Mouse (Mus musculus): Measurements from ENCODE around the gene Cldn15. TPM values are rescaled to one million over a fixed set of nuclear protein-coding genes. Genes with fewer than 3 reads are reported as not detected.

Cldn15 gene
- total and polyA plus RNA-seq, 3 experiments = 0.25 to 0.29 TPM; not detected in 1

DNA sequence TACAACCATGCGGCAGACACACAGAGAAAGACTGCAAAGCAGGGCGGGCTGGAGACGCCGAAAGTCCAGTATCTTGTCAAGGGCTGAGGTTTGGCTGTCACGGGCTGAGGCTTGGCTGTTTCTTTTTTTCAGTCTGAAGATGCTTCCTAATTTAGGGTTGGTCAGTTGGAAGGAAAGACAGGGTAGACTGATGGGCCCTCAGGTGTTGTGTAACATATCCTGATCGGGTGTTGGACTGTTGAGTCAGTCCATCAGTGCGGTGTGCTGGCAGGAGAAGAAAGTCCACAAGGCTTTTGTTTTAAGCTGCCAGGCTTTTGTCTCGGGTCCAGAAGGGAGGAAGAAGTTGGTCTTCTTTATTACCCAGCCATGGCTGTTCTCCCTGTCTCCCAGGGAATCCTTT, 7.3 kb downstream of the Cldn15 start:
- in situ Hi-C loops (cut with MboI; ENCODE audit: low pct_ligation_motif_present, low pct_unique_long_range_greater_than_20kb, low sequenced_read_pairs) (no loop called here), dilution Hi-C loops (cut with MboI; ENCODE audit: extremely low pct_ligation_motif_present, extremely low pct_unique_long_range_greater_than_20kb, low sequenced_read_pairs) (no loop called here)
- Histone ChIP-seq H3K4me3 (replicated peaks in 1 of 3; ENCODE audit: low read depth in 2 of 3, low read length in 2 of 3, poor library complexity in 1 of 3) (no peak overlapping the region), H3K27ac (ENCODE audit: insufficient read depth, low read depth) (no peak overlapping the region), H3K36me3 (replicated peaks in 1 of 2; ENCODE audit: control insufficient read depth in 1 of 2, insufficient read depth in 1 of 2, low read length in 1 of 2) (peaks cover 1 to 19% of the 10 kb centered on the region in 2 experiments), H3K9me3 (replicated peaks; ENCODE audit: low read length) (no peaks in the 10 kb centered on the region), H3K4me2 (ENCODE audit: insufficient read depth, low read depth, poor library complexity, severe bottlenecking) (no peak overlapping the region), H3K27me3 (replicated peaks) (no peaks in the 10 kb centered on the region), H3K4me1 (ENCODE audit: control insufficient read depth in 1 of 2, insufficient read depth in 2 of 2) (no peaks in the 10 kb centered on the region), H3K79me2 (replicated peaks; ENCODE audit: control insufficient read depth, extremely low read depth, insufficient read depth, poor library complexity, severe bottlenecking) (no peaks in the 10 kb centered on the region), H3K9ac (ENCODE audit: insufficient read depth, low read depth) (no peak overlapping the region)
- DNase-seq (ENCODE audit: extremely low read depth) = no peak
- TF ChIP-seq UBTF (IDR thresholded peaks at IDR 0.05; ENCODE audit: low read depth, low read length) = no peak
- no peak for TF ChIP-seq POLR2AphosphoS2 (IDR thresholded peaks at IDR 0.05; ENCODE audit: low read depth, low read length)
- no peak for TF ChIP-seq MEF2A (IDR thresholded peaks at IDR 0.05; ENCODE audit: borderline replicate concordance, low read depth, low read length)
- TF ChIP-seq KAT2A (IDR thresholded peaks at IDR 0.05; ENCODE audit: insufficient replicate concordance, low read length) = no peak
- no peak for TF ChIP-seq CTCF (conservative IDR thresholded peaks at IDR 0.05 in 1 of 2, IDR thresholded peaks at IDR 0.05 in 1 of 2; ENCODE audit: low read depth in 2 of 2, low read length in 2 of 2)
- no peak for TF ChIP-seq POLR2A (IDR thresholded peaks at IDR 0.05; ENCODE audit: low read depth, low read length)
- no peak for TF ChIP-seq EP300 (IDR thresholded peaks at IDR 0.05; ENCODE audit: low read length)
- TF ChIP-seq ZMIZ1 (IDR thresholded peaks at IDR 0.05; ENCODE audit: low read depth, low read length) = no peak
- no peak for TF ChIP-seq ZC3H11A (IDR thresholded peaks at IDR 0.05; ENCODE audit: low read depth, low read length)
- no peak for TF ChIP-seq MAZ (IDR thresholded peaks at IDR 0.05; ENCODE audit: low read depth, low read length)
- no peak for TF ChIP-seq SMC3 (IDR thresholded peaks at IDR 0.05; ENCODE audit: low read depth, low read length)
- no peak for TF ChIP-seq PAX5 (IDR thresholded peaks at IDR 0.05; ENCODE audit: low read length)
- TF ChIP-seq GABPA (IDR thresholded peaks at IDR 0.05; ENCODE audit: insufficient replicate concordance, low read depth, low read length) = no peak
- TF ChIP-seq MXI1 (IDR thresholded peaks at IDR 0.05; ENCODE audit: low read depth, low read length) = no peak
- no peak for TF ChIP-seq JUND (conservative IDR thresholded peaks at IDR 0.05; ENCODE audit: low read depth, low read length)
- TF ChIP-seq IRF4 (IDR thresholded peaks at IDR 0.05; ENCODE audit: low read depth, low read length) = no peak
- TF ChIP-seq E2F4 (IDR thresholded peaks at IDR 0.05; ENCODE audit: insufficient replicate concordance, low read depth, low read length) = no peak
- no peak for TF ChIP-seq CHD2 (IDR thresholded peaks at IDR 0.05; ENCODE audit: low read length)

DNA sequence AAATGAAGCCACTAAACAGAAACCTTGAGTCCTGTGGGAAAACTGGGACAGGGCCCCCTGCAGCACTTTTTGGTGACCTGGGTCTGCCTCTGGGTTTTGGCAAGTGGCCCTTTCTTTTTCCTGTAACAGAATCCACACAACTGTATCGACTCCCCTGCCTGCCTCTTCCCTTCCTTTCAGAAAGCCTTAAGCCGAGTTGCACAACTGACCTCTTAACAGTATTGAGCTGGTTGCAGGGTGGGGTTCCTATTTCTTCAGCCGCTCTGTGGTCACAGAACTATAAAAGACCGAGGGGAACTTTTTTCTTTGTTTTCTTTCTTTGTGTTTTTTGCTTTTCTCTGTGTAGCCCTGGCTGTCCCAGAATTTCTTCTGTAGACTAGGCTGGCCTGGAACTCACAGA, 11.4 kb downstream of the Cldn15 start:
- TF ChIP-seq MXI1 (IDR thresholded peaks at IDR 0.05; ENCODE audit: low read depth, low read length) (no peak), HCFC1 (IDR thresholded peaks at IDR 0.05; ENCODE audit: low read depth, low read length) (no peak), SMC3 (IDR thresholded peaks at IDR 0.05; ENCODE audit: low read depth, low read length) (no peak), CTCF (conservative IDR thresholded peaks at IDR 0.05 in 1 of 2, IDR thresholded peaks at IDR 0.05 in 1 of 2; ENCODE audit: low read depth in 2 of 2, low read length in 2 of 2) (no peak), CHD1 (IDR thresholded peaks at IDR 0.05; ENCODE audit: low read depth, low read length) (no peak), MAX (IDR thresholded peaks at IDR 0.05; ENCODE audit: low read length) (no peak), POLR2A (IDR thresholded peaks at IDR 0.05; ENCODE audit: low read depth, low read length) (no peak), JUN (IDR thresholded peaks at IDR 0.05; ENCODE audit: insufficient read depth, low read depth, low read length) (no peak), MEF2A (IDR thresholded peaks at IDR 0.05; ENCODE audit: borderline replicate concordance, low read depth, low read length) (no peak)
- H3K9me3 ChIP-seq (replicated peaks; ENCODE audit: low read length) = no peaks in the 10 kb centered on the region
- no peaks in the 10 kb centered on the region for H3K79me2 ChIP-seq (replicated peaks; ENCODE audit: control insufficient read depth, extremely low read depth, insufficient read depth, poor library complexity, severe bottlenecking)
- no peak overlapping the region for H3K27ac ChIP-seq (ENCODE audit: insufficient read depth, low read depth)
- no peak overlapping the region for H3K9ac ChIP-seq (ENCODE audit: insufficient read depth, low read depth)
- dilution Hi-C loops (cut with MboI; ENCODE audit: extremely low pct_ligation_motif_present, extremely low pct_unique_long_range_greater_than_20kb, low sequenced_read_pairs) = no loop called here
- no peaks in the 10 kb centered on the region for H3K4me1 ChIP-seq (ENCODE audit: control insufficient read depth in 1 of 2, insufficient read depth in 2 of 2)
- H3K4me2 ChIP-seq (ENCODE audit: insufficient read depth, low read depth, poor library complexity, severe bottlenecking) = no peak overlapping the region
- DNase-seq (ENCODE audit: extremely low read depth) = no peak
- H3K27me3 ChIP-seq (replicated peaks) = no peaks in the 10 kb centered on the region
- peaks cover 19 to 46% of the 10 kb centered on the region in 2 experiments for H3K36me3 ChIP-seq (replicated peaks in 1 of 2; ENCODE audit: control insufficient read depth in 1 of 2, insufficient read depth in 1 of 2, low read length in 1 of 2)
- in situ Hi-C loops (cut with MboI; ENCODE audit: low pct_ligation_motif_present, low pct_unique_long_range_greater_than_20kb, low sequenced_read_pairs) = no loop called here
- H3K4me3 ChIP-seq (replicated peaks in 1 of 3; ENCODE audit: low read depth in 2 of 3, low read length in 2 of 3, poor library complexity in 1 of 3) = no peak overlapping the region
